Mouse (Mus musculus) myocyte (in vitro differentiated cells): ENCODE measurements around the gene Klrg2. TPM values are rescaled to one million over a fixed set of nuclear protein-coding genes. Genes with fewer than 3 reads are reported as not detected.

Source experiments
- H3K27me3 ChIP-seq: one replicate; pipeline ENCODE4 v1.6.1; 2011; ENCODE audit not compliant: control insufficient read depth, insufficient read depth, insufficient read length
- H3K36me3 ChIP-seq: one replicate; pipeline ENCODE4 v1.6.1; 2011; ENCODE audit not compliant: control insufficient read depth, insufficient read depth
- H3K4me2 ChIP-seq: one replicate; pipeline ENCODE4 v1.6.1; 2011; ENCODE audit warnings: low read depth, control low read depth
- H3K4me3 ChIP-seq: one replicate; pipeline ENCODE4 v1.5.1; 2011; ENCODE audit warnings: mild to moderate bottlenecking, control low read depth, moderate library complexity
- H3K79me2 ChIP-seq: one replicate; pipeline ENCODE4 v1.6.1; 2011; ENCODE audit not compliant: control insufficient read depth, insufficient read depth
- H3ac ChIP-seq: one replicate; pipeline ENCODE4 v1.6.1; 2011; ENCODE audit not compliant: control insufficient read depth, insufficient read length
- CEBPB ChIP-seq: IDR thresholded peaks from 2 replicates; pipeline ENCODE4 v1.6.1; 2011; ENCODE audit warnings: mild to moderate bottlenecking, moderate library complexity; ENCODE audit not compliant: poor library complexity, insufficient read depth, severe bottlenecking
- MAX ChIP-seq: IDR thresholded peaks from one replicate; pipeline ENCODE4 v1.6.1; 2011; ENCODE audit warnings: low read depth, mild to moderate bottlenecking, control low read depth
- MYOD1 ChIP-seq, 3 experiments: IDR thresholded peaks; one replicate each; pipeline ENCODE4 v1.6.1; 2011; ENCODE audit warnings: control low read depth in 2 of 3, low read depth in 2 of 3, mild to moderate bottlenecking in 2 of 3, moderate library complexity in 1 of 3; ENCODE audit not compliant: insufficient read length in 2 of 3, control insufficient read depth in 1 of 3
- MYOG ChIP-seq, 3 experiments: IDR thresholded peaks; one replicate each; pipeline ENCODE4 v1.6.1; 2011; ENCODE audit warnings: control low read depth in 2 of 3, low read depth in 2 of 3, mild to moderate bottlenecking in 2 of 3; ENCODE audit not compliant: insufficient read length in 2 of 3, control insufficient read depth in 1 of 3, insufficient read depth in 1 of 3
- POLR2A ChIP-seq: IDR thresholded peaks from one replicate; pipeline ENCODE4 v1.6.1; 2011; ENCODE audit warnings: low read depth, mild to moderate bottlenecking, control low read depth, moderate library complexity; ENCODE audit not compliant: insufficient read length
- POLR2AphosphoS2 ChIP-seq: IDR thresholded peaks from one replicate; pipeline ENCODE4 v1.6.1; 2011; ENCODE audit warnings: low read depth, control low read depth; ENCODE audit not compliant: insufficient read length
- TCF12 ChIP-seq: IDR thresholded peaks from one replicate; pipeline ENCODE4 v1.6.1; 2011; ENCODE audit warnings: mild to moderate bottlenecking, control low read depth; ENCODE audit not compliant: poor library complexity, insufficient read depth, severe bottlenecking
- TCF3 ChIP-seq: IDR thresholded peaks from one replicate; pipeline ENCODE4 v1.6.1; 2011; ENCODE audit warnings: low read depth, control low read depth; ENCODE audit not compliant: insufficient read length
- USF1 ChIP-seq: IDR thresholded peaks from one replicate; pipeline ENCODE4 v1.6.1; 2011; ENCODE audit warnings: low read depth, mild to moderate bottlenecking, control low read depth, moderate library complexity
- polyA plus RNA-seq: library from polyadenylated mRNA; unstranded; fragments of >200 nt; fragmentation: generic; extraction: Trizol; gene quantifications from one replicate; pipeline ENCODE4 v1.2.1, GENCODE M21; 2012; ENCODE audit warnings: missing spikeins

The Klrg2 gene
- polyA plus RNA-seq, 1 experiment, result 1.7 TPM

DNA sequence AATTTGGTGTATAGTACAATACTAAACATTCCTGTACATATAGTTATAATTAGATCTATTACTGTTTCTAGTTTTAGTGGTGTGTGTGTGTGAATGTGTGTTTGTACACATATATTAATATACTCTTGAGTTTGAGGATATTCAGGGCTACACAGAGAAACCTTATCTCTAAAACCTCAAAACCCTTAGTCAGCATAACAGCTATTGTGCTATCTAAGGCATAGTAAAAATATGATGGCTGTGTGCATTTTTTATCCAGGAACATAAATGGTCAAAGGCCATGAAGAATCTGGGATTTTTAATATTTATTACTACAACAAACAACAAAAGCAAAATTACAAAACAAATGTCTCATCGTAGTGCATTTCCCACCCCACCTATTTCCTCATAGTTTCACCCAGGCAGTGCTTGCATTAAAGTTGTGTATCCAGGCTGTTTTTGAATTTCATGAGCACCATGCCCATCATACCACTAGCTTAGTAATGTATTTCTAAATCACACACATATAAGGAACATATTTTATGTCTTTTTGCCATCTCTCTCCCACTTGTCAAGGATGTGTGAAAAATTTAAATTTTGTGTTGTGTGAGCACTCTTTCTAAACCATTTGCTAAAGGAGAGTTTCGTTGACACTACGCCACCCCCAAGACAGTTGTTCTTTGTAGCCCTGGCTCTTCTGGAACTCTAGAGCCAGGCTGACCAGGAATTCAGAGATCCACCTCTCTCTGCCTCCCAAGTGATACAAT, 56.8 kb downstream of the Klrg2 start:
- Histone ChIP-seq H3K36me3 (peaks cover 45% of the 10 kb centered on the region), H3ac (no peak overlapping the region), H3K79me2 (peaks cover 85% of the 10 kb centered on the region), H3K4me3 (no peak overlapping the region), H3K4me2 (no peak overlapping the region), H3K27me3 (no peaks in the 10 kb centered on the region)
- TF ChIP-seq USF1 (no peak), MYOD1 (IDR thresholded peaks at IDR 0.05; ENCODE audit: control insufficient read depth in 1 of 3, insufficient read length in 2 of 3, low read depth in 2 of 3) (no peak), TCF3 (no peak), POLR2AphosphoS2 (no peak), POLR2A (no peak), MYOG (IDR thresholded peaks at IDR 0.05; ENCODE audit: control insufficient read depth in 1 of 3, insufficient read depth in 1 of 3, insufficient read length in 2 of 3, low read depth in 2 of 3) (no peak), CEBPB (no peak), TCF12 (no peak)

DNA sequence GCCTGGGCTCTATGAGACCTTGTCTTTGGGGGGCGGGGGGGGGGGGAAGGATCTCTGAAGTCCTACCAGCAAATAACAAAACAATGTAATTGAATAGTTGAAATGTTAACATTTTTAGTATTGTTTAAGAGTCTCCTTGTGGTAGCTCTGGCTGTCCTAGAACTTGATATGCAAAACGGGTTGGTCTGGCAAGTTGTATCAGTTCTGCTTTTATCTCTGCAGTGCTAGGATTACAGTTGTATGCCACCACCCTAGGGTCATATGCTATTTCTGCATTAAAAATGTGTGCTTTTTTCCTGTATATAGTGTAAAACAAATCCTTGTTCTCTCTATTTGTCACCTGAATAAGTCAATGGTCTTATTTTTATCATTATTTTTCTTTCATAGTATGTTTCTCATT, 60.9 kb downstream of the Klrg2 start:
- H3K4me2 ChIP-seq, result no peak overlapping the region
- TF ChIP-seq TCF3 (no peak), MAX (no peak)
- no peak overlapping the region for H3ac ChIP-seq
- no peaks in the 10 kb centered on the region for H3K27me3 ChIP-seq
- peaks cover 44% of the 10 kb centered on the region for H3K36me3 ChIP-seq
- peaks cover 91% of the 10 kb centered on the region for H3K79me2 ChIP-seq
- H3K4me3 ChIP-seq, result no peak overlapping the region

Other genes with a start within 250 kb of the Klrg2 start
- gene Ubn2, start 203.3 kb downstream of the Klrg2 start, polyA plus RNA-seq, result 2.3 TPM
- gene Fmc1, start 103.7 kb downstream of the Klrg2 start, polyA plus RNA-seq, result 110 TPM
- 21.1 TPM for gene Luc7l2, start 85.9 kb downstream of the Klrg2 start, polyA plus RNA-seq
- gene Clec2l, start 25.8 kb upstream of the Klrg2 start, polyA plus RNA-seq, result 0.19 TPM
- not detected for gene Tbxas1, start 238.2 kb upstream of the Klrg2 start, polyA plus RNA-seq
- 11.3 TPM for gene Hipk2, start 238.9 kb upstream of the Klrg2 start, polyA plus RNA-seq